Mouse (Mus musculus): Measurements from ENCODE around the gene Ahnak.
"Not testable (repeated sequence)": the region's sequence is repeated elsewhere in the genome, so short reads cannot be mapped to it uniquely, and the experiment has no call there.

The Ahnak gene

GRCm38 (mm10) chr19:8972491-8972890 is 16.6 kb upstream of the Ahnak start:
- not testable (repeated sequence) for DNase-seq (ENCODE audit: low read depth, low spot score)

- no peak for DNase-seq (ENCODE audit: low read depth, low spot score)
Measured at GRCm38 (mm10) chr19:8974638-8975037, 14.4 kb upstream of the Ahnak start.

- no peak for DNase-seq (ENCODE audit: low read depth, low spot score)
Measured at GRCm38 (mm10) chr19:8975491-8975890, 13.6 kb upstream of the Ahnak start.

- peak; percentile 88 for DNase-seq (ENCODE audit: low read depth, low spot score)
Measured at GRCm38 (mm10) chr19:8976535-8976934, 12.5 kb upstream of the Ahnak start.

GRCm38 (mm10) chr19:8980771-8981170 is 8.3 kb upstream of the Ahnak start:
- DNase-seq (ENCODE audit: low read depth, low spot score), result no peak

- DNase-seq (ENCODE audit: low read depth, low spot score), result peak; percentile 90
Measured at GRCm38 (mm10) chr19:8981450-8982168, 7.5 kb upstream of the Ahnak start.

GRCm38 (mm10) chr19:8982303-8983149 is 6.6 kb upstream of the Ahnak start:
- no peak for DNase-seq (ENCODE audit: low read depth, low spot score)

GRCm38 (mm10) chr19:8983150-8983650 is 5.9 kb upstream of the Ahnak start:
- DNase-seq (ENCODE audit: low read depth, low spot score), result peak; percentile 72

- peak; percentile 90 for DNase-seq (ENCODE audit: low read depth, low spot score)
Measured at GRCm38 (mm10) chr19:8984255-8984868, 4.7 kb upstream of the Ahnak start.

GRCm38 (mm10) chr19:8985891-8986290 is 3.2 kb upstream of the Ahnak start:
- DNase-seq (ENCODE audit: low read depth, low spot score), result no peak

- DNase-seq (ENCODE audit: low read depth, low spot score), result peak; percentile 85
Measured at GRCm38 (mm10) chr19:8987816-8988215, 1.3 kb upstream of the Ahnak start.

- no peak for DNase-seq (ENCODE audit: low read depth, low spot score)
Measured at GRCm38 (mm10) chr19:8988346-8989065, 578 bp upstream of the Ahnak start.

GRCm38 (mm10) chr19:8989567-8990431 is 715 bp downstream of the Ahnak start:
- DNase-seq (ENCODE audit: low read depth, low spot score), result peak; percentile 91

GRCm38 (mm10) chr19:8990432-8991102 is 1.5 kb downstream of the Ahnak start:
- DNase-seq (ENCODE audit: low read depth, low spot score), result peak; percentile 85

GRCm38 (mm10) chr19:8991245-8991870 is 2.3 kb downstream of the Ahnak start:
- DNase-seq (ENCODE audit: low read depth, low spot score), result no peak

- no peak for DNase-seq (ENCODE audit: low read depth, low spot score)
Measured at GRCm38 (mm10) chr19:8991871-8992735, 3.0 kb downstream of the Ahnak start.

- peak; percentile 91 for DNase-seq (ENCODE audit: low read depth, low spot score)
Measured at GRCm38 (mm10) chr19:8992769-8993624, 3.9 kb downstream of the Ahnak start.

- DNase-seq (ENCODE audit: low read depth, low spot score), result no peak
Measured at GRCm38 (mm10) chr19:8993625-8993912, 4.5 kb downstream of the Ahnak start.

Measured in skeletal muscle tissue, adult 2 months (tissue).